Mouse (Mus musculus) heart, embryonic 15.5 days (tissue): ENCODE results near the gene Arhgap32. TPM values are rescaled to one million over a fixed set of nuclear protein-coding genes. Genes with fewer than 3 reads are reported as not detected.
"Not testable (repeated sequence)": the region's sequence is repeated elsewhere in the genome, so short reads cannot be mapped to it uniquely, and the experiment has no call there.

Experiments used
- ATAC-seq: fragments of 200-750 bp; cut with Nextera tagmentation; replicated peaks from 2 replicates; pipeline ENCODE4 v1.8.0; 2017; ENCODE audit warnings: low read depth, moderate TSS enrichment; ENCODE audit not compliant: insufficient number of reproducible peaks, insufficient read depth, low FRiP score
- H3K27ac ChIP-seq: fragments of 300-500 bp; sonication (generic); 2 replicates; pipeline ENCODE4 v1.5.1; 2015; ENCODE audit warnings: mild to moderate bottlenecking, inconsistent platforms
- H3K27me3 ChIP-seq: fragments of 300-500 bp; sonication (generic); 2 replicates; pipeline ENCODE4 v1.6.1; 2015; ENCODE audit warnings: inconsistent platforms
- H3K36me3 ChIP-seq: fragments of 300-500 bp; sonication (generic); 2 replicates; pipeline ENCODE4 v1.6.1; 2015; ENCODE audit warnings: mild to moderate bottlenecking, inconsistent platforms
- H3K4me1 ChIP-seq: fragments of 300-500 bp; sonication (generic); replicated peaks from 2 replicates; pipeline ENCODE4 v1.6.1; 2015; ENCODE audit warnings: inconsistent platforms
- H3K4me2 ChIP-seq: fragments of 300-500 bp; sonication (generic); 2 replicates; pipeline ENCODE4 v1.6.1; 2015; ENCODE audit warnings: inconsistent platforms, mild to moderate bottlenecking, moderate library complexity
- H3K4me3 ChIP-seq: fragments of 300-500 bp; sonication (generic); 2 replicates; pipeline ENCODE4 v1.5.1; 2015; ENCODE audit warnings: mild to moderate bottlenecking, inconsistent platforms
- H3K9ac ChIP-seq: fragments of 300-500 bp; sonication (generic); 2 replicates; pipeline ENCODE4 v1.6.1; 2015; ENCODE audit warnings: mild to moderate bottlenecking, inconsistent platforms
- H3K9me3 ChIP-seq: fragments of 300-500 bp; sonication (generic); replicated peaks from 2 replicates; pipeline ENCODE4 v1.6.1; 2016; ENCODE audit warnings: inconsistent platforms
- WGBS: fragments of 180-500 bp; shearing (Covaris S2); methylation state at CpG from one replicate; pipeline ENCODE4 v1.1.7; 2015; ENCODE audit warnings: mixed read lengths; 5-methylcytosine and 5-hydroxymethylcytosine counted together
- polyA plus RNA-seq: library from polyadenylated mRNA; unstranded; fragments of >200 nt; fragmentation: Nextera tagmentation; extraction: Ambion mirVana; gene quantifications from 2 replicates; pipeline ENCODE4 v1.2.1, GENCODE M21; 2015

Arhgap32 gene
- polyA plus RNA-seq, 1 experiment from 2014 or later = 2.6 TPM

- 69% methylated on average over 2 of the region's 2 CpGs for WGBS
- no peak overlapping the region for H3K27ac ChIP-seq
- H3K9ac ChIP-seq = no peak overlapping the region
- no peak for ATAC-seq
- no peaks in the 10 kb centered on the region for H3K36me3 ChIP-seq
- no peaks in the 10 kb centered on the region for H3K27me3 ChIP-seq
- no peak overlapping the region for H3K4me2 ChIP-seq
- peaks cover 16% of the 10 kb centered on the region for H3K4me1 ChIP-seq
- H3K4me3 ChIP-seq = no peak overlapping the region
- no peaks in the 10 kb centered on the region for H3K9me3 ChIP-seq
Observed at GRCm38 (mm10) chr9:32101488-32101887, 14.4 kb upstream of the Arhgap32 start.

GRCm38 (mm10) chr9:32104670-32105069, 11.3 kb upstream of the Arhgap32 start:
- no peak overlapping the region for H3K9ac ChIP-seq
- no peak overlapping the region for H3K27ac ChIP-seq
- no peaks in the 10 kb centered on the region for H3K36me3 ChIP-seq
- WGBS = 66% methylated on average over 8 of the region's 8 CpGs
- H3K27me3 ChIP-seq = no peaks in the 10 kb centered on the region
- no peak overlapping the region for H3K4me2 ChIP-seq
- ATAC-seq = no peak
- no peak overlapping the region for H3K4me3 ChIP-seq
- H3K9me3 ChIP-seq = no peaks in the 10 kb centered on the region
- H3K4me1 ChIP-seq = 0 out of 2 replicates have a peak, but pooled peaks cover 5% of the 10 kb centered on the region

- Histone ChIP-seq H3K27me3 (no peaks in the 10 kb centered on the region), H3K9ac (no peak overlapping the region), H3K4me2 (no peak overlapping the region), H3K4me1 (no peaks in the 10 kb centered on the region), H3K9me3 (no peaks in the 10 kb centered on the region), H3K27ac (no peak overlapping the region), H3K4me3 (no peak overlapping the region), H3K36me3 (no peaks in the 10 kb centered on the region)
- no peak for ATAC-seq
- WGBS = 86% methylated on average over 2 of the region's 2 CpGs
Observed at GRCm38 (mm10) chr9:32110376-32110775, 5.6 kb upstream of the Arhgap32 start.

GRCm38 (mm10) chr9:32116272-32116671, 336 bp downstream of the Arhgap32 start:
- Histone ChIP-seq H3K36me3 (no peaks in the 10 kb centered on the region), H3K4me1 (peaks cover 10% of the 10 kb centered on the region), H3K27ac (no peak overlapping the region), H3K4me3 (no peak overlapping the region), H3K4me2 (no peak overlapping the region), H3K9me3 (no peaks in the 10 kb centered on the region), H3K27me3 (no peaks in the 10 kb centered on the region), H3K9ac (no peak overlapping the region)
- 71% methylated on average over 5 of the region's 5 CpGs for WGBS
- ATAC-seq = no peak

- 29% methylated on average over 4 of the region's 4 CpGs for WGBS
- H3K27ac ChIP-seq = peak overlapping the region; percentile 37
- ATAC-seq = no peak
Observed at GRCm38 (mm10) chr9:32117876-32118275, 1.9 kb downstream of the Arhgap32 start.

GRCm38 (mm10) chr9:32118433-32118832, 2.5 kb downstream of the Arhgap32 start:
- Histone ChIP-seq H3K9ac (no peak overlapping the region), H3K4me1 (peaks cover 10% of the 10 kb centered on the region), H3K9me3 (no peaks in the 10 kb centered on the region), H3K27me3 (no peaks in the 10 kb centered on the region), H3K27ac (peak overlapping the region; percentile 37), H3K4me3 (no peak overlapping the region), H3K4me2 (no peak overlapping the region), H3K36me3 (no peaks in the 10 kb centered on the region)
- ATAC-seq = no peak

More at GRCm38 (mm10) chr9:32117876-32118275, 1.9 kb downstream of the Arhgap32 start:
- Histone ChIP-seq H3K9ac (no peak overlapping the region), H3K4me3 (no peak overlapping the region), H3K4me2 (no peak overlapping the region), H3K9me3 (no peaks in the 10 kb centered on the region), H3K27me3 (no peaks in the 10 kb centered on the region), H3K36me3 (no peaks in the 10 kb centered on the region), H3K4me1 (peaks cover 10% of the 10 kb centered on the region)

- no peaks in the 10 kb centered on the region for H3K27me3 ChIP-seq
- WGBS = 92% methylated on average over 6 of the region's 6 CpGs
- no peak overlapping the region for H3K4me3 ChIP-seq
- H3K4me2 ChIP-seq = no peak overlapping the region
- no peak overlapping the region for H3K27ac ChIP-seq
- no peaks in the 10 kb centered on the region for H3K9me3 ChIP-seq
- H3K36me3 ChIP-seq = no peaks in the 10 kb centered on the region
- H3K4me1 ChIP-seq = peaks cover 10% of the 10 kb centered on the region
- ATAC-seq = no peak
- no peak overlapping the region for H3K9ac ChIP-seq
Observed at GRCm38 (mm10) chr9:32119586-32119985, 3.6 kb downstream of the Arhgap32 start.

- WGBS = 75% methylated on average over 1 of the region's 1 CpGs
- Histone ChIP-seq H3K36me3 (no peaks in the 10 kb centered on the region), H3K4me2 (no peak overlapping the region), H3K9me3 (no peaks in the 10 kb centered on the region), H3K9ac (no peak overlapping the region), H3K27ac (no peak overlapping the region), H3K4me1 (peaks cover 10% of the 10 kb centered on the region), H3K27me3 (no peaks in the 10 kb centered on the region), H3K4me3 (no peak overlapping the region)
- ATAC-seq = no peak
Observed at GRCm38 (mm10) chr9:32120162-32120561, 4.2 kb downstream of the Arhgap32 start.

- not testable (repeated sequence) for ATAC-seq, H3K36me3 ChIP-seq
- WGBS = 92% methylated on average over 13 of the region's 13 CpGs
Observed at GRCm38 (mm10) chr9:32121271-32121670, 5.3 kb downstream of the Arhgap32 start.

GRCm38 (mm10) chr9:32136195-32136594, 20.3 kb downstream of the Arhgap32 start:
- Histone ChIP-seq H3K4me2 (no peak overlapping the region), H3K36me3 (no peaks in the 10 kb centered on the region), H3K4me1 (peaks cover 4% of the 10 kb centered on the region; the same call in 1 of the 2 replicates), H3K27ac (no peak overlapping the region), H3K4me3 (no peak overlapping the region), H3K9me3 (no peaks in the 10 kb centered on the region), H3K27me3 (no peaks in the 10 kb centered on the region), H3K9ac (no peak overlapping the region)
- ATAC-seq = no peak

More at GRCm38 (mm10) chr9:32121271-32121670, 5.3 kb downstream of the Arhgap32 start:
- H3K27ac ChIP-seq, H3K4me2 ChIP-seq, H3K9me3 ChIP-seq, H3K27me3 ChIP-seq, H3K4me3 ChIP-seq, H3K9ac ChIP-seq: not testable (repeated sequence)
- H3K4me1 ChIP-seq = peaks cover 10% of the 10 kb centered on the region

- no peak overlapping the region for H3K9ac ChIP-seq
- H3K4me3 ChIP-seq = no peak overlapping the region
- 55% methylated on average over 11 of the region's 11 CpGs for WGBS
- H3K4me2 ChIP-seq = 0 out of 2 replicates have a peak overlapping the region, but pooled peaks have one; percentile 4
- H3K9me3 ChIP-seq = no peaks in the 10 kb centered on the region
- peaks cover 4% of the 10 kb centered on the region; the same call in 1 of the 2 replicates for H3K4me1 ChIP-seq
- no peak overlapping the region for H3K27ac ChIP-seq
- H3K36me3 ChIP-seq = no peaks in the 10 kb centered on the region
- no peak for ATAC-seq
- no peaks in the 10 kb centered on the region for H3K27me3 ChIP-seq
Observed at GRCm38 (mm10) chr9:32136680-32137295, 20.9 kb downstream of the Arhgap32 start.

- no peak for ATAC-seq
- H3K36me3 ChIP-seq = no peaks in the 10 kb centered on the region
- no peaks in the 10 kb centered on the region for H3K27me3 ChIP-seq
- H3K27ac ChIP-seq = no peak overlapping the region
- no peak overlapping the region for H3K4me2 ChIP-seq
- peaks cover 8% of the 10 kb centered on the region for H3K4me1 ChIP-seq
- no peak overlapping the region for H3K4me3 ChIP-seq
- WGBS = 88% methylated on average over 14 of the region's 14 CpGs
- H3K9me3 ChIP-seq = no peaks in the 10 kb centered on the region
- H3K9ac ChIP-seq = no peak overlapping the region
Observed at GRCm38 (mm10) chr9:32137697-32138426, 21.9 kb downstream of the Arhgap32 start.
